Mouse (Mus musculus): ENCODE results near the gene Foxp4. TPM values are rescaled to one million over a fixed set of nuclear protein-coding genes. Genes with fewer than 3 reads are reported as not detected.
"Not testable (repeated sequence)": the region's sequence is repeated elsewhere in the genome, so short reads cannot be mapped to it uniquely, and the experiment has no call there.

Gene Foxp4
- polyA plus RNA-seq, 1 experiment = 100 TPM

- WGBS = 95% methylated on average over 31 of the region's 31 CpGs
- no peak for TF ChIP-seq CTCF (IDR thresholded peaks at IDR 0.05; ENCODE audit: insufficient read depth, low read length)
- TF ChIP-seq POLR2A (IDR thresholded peaks at IDR 0.05; ENCODE audit: borderline replicate concordance, extremely low read depth, low read depth, low read length) = no peak
- H3K4me3 ChIP-seq (replicated peaks; ENCODE audit: extremely low read depth, low read depth, low read length) = no peak overlapping the region
- no peak for DNase-seq
- no peaks in the 10 kb centered on the region; the same call in 1 of the 2 replicates for H3K4me1 ChIP-seq (ENCODE audit: control insufficient read depth, insufficient read depth, low read length)
Measured at GRCm38 (mm10) chr17:47872311-47873011, 52.0 kb downstream of the Foxp4 start.

GRCm38 (mm10) chr17:47869874-47870273, 54.6 kb downstream of the Foxp4 start:
- Histone ChIP-seq H3K4me3 (replicated peaks; ENCODE audit: extremely low read depth, low read depth, low read length) (no peak overlapping the region), H3K4me1 (ENCODE audit: control insufficient read depth, insufficient read depth, low read length) (no peaks in the 10 kb centered on the region; the same call in 1 of the 2 replicates)
- TF ChIP-seq CTCF (IDR thresholded peaks at IDR 0.05; ENCODE audit: insufficient read depth, low read length) = no peak
- no peak for TF ChIP-seq POLR2A (IDR thresholded peaks at IDR 0.05; ENCODE audit: borderline replicate concordance, extremely low read depth, low read depth, low read length)
- no peak for DNase-seq
- 89% methylated on average over 10 of the region's 10 CpGs for WGBS

- H3K4me3 ChIP-seq (replicated peaks; ENCODE audit: extremely low read depth, low read depth, low read length) = no peak overlapping the region
- TF ChIP-seq CTCF (IDR thresholded peaks at IDR 0.05; ENCODE audit: insufficient read depth, low read length) (no peak), POLR2A (IDR thresholded peaks at IDR 0.05; ENCODE audit: borderline replicate concordance, extremely low read depth, low read depth, low read length) (no peak)
- no peak for DNase-seq
- 64% methylated on average over 10 of the region's 10 CpGs for WGBS
- no peaks in the 10 kb centered on the region for H3K4me1 ChIP-seq (ENCODE audit: control insufficient read depth, insufficient read depth, low read length)
Measured at GRCm38 (mm10) chr17:47866037-47866436, 58.4 kb downstream of the Foxp4 start.

GRCm38 (mm10) chr17:47864496-47864895, 59.9 kb downstream of the Foxp4 start:
- Histone ChIP-seq H3K4me3 (replicated peaks; ENCODE audit: extremely low read depth, low read depth, low read length) (no peak overlapping the region), H3K4me1 (ENCODE audit: control insufficient read depth, insufficient read depth, low read length) (no peaks in the 10 kb centered on the region)
- 2% methylated on average over 17 of the region's 17 CpGs for WGBS
- TF ChIP-seq CTCF (IDR thresholded peaks at IDR 0.05; ENCODE audit: insufficient read depth, low read length) (peak; percentile 75), POLR2A (IDR thresholded peaks at IDR 0.05; ENCODE audit: borderline replicate concordance, extremely low read depth, low read depth, low read length) (no peak)
- DNase-seq = peak; percentile 86

GRCm38 (mm10) chr17:47863437-47863836, 61.0 kb downstream of the Foxp4 start:
- WGBS = 46% methylated on average over 11 of the region's 11 CpGs
- H3K4me3 ChIP-seq (replicated peaks; ENCODE audit: extremely low read depth, low read depth, low read length) = no peak overlapping the region
- DNase-seq = no peak
- no peaks in the 10 kb centered on the region for H3K4me1 ChIP-seq (ENCODE audit: control insufficient read depth, insufficient read depth, low read length)
- TF ChIP-seq CTCF (IDR thresholded peaks at IDR 0.05; ENCODE audit: insufficient read depth, low read length) (no peak), POLR2A (IDR thresholded peaks at IDR 0.05; ENCODE audit: borderline replicate concordance, extremely low read depth, low read depth, low read length) (no peak)

GRCm38 (mm10) chr17:47863023-47863422, 61.4 kb downstream of the Foxp4 start:
- 47% methylated on average over 4 of the region's 4 CpGs for whole genome bisulfite sequencing
- no peak for TF ChIP-seq CTCF (IDR thresholded peaks at IDR 0.05; ENCODE audit: insufficient read depth, low read length)
- no peak for TF ChIP-seq POLR2A (IDR thresholded peaks at IDR 0.05; ENCODE audit: borderline replicate concordance, extremely low read depth, low read depth, low read length)

GRCm38 (mm10) chr17:47855544-47855943, 68.9 kb downstream of the Foxp4 start:
- TF ChIP-seq POLR2A (IDR thresholded peaks at IDR 0.05; ENCODE audit: borderline replicate concordance, extremely low read depth, low read depth, low read length) (no peak), CTCF (IDR thresholded peaks at IDR 0.05; ENCODE audit: insufficient read depth, low read length) (no peak)

More at GRCm38 (mm10) chr17:47863023-47863422, 61.4 kb downstream of the Foxp4 start:
- DNase-seq = no peak
- H3K4me1 ChIP-seq (ENCODE audit: control insufficient read depth, insufficient read depth, low read length) = no peaks in the 10 kb centered on the region
- no peak overlapping the region for H3K4me3 ChIP-seq (replicated peaks; ENCODE audit: extremely low read depth, low read depth, low read length)

GRCm38 (mm10) chr17:47854908-47855307, 69.5 kb downstream of the Foxp4 start:
- DNase-seq = no peak
- TF ChIP-seq CTCF (IDR thresholded peaks at IDR 0.05; ENCODE audit: insufficient read depth, low read length) = no peak
- TF ChIP-seq POLR2A (IDR thresholded peaks at IDR 0.05; ENCODE audit: borderline replicate concordance, extremely low read depth, low read depth, low read length) = no peak
- Histone ChIP-seq H3K4me1 (ENCODE audit: control insufficient read depth, insufficient read depth, low read length) (no peaks in the 10 kb centered on the region), H3K4me3 (replicated peaks; ENCODE audit: extremely low read depth, low read depth, low read length) (no peak overlapping the region)
- 85% methylated on average over 8 of the region's 8 CpGs for WGBS

More at GRCm38 (mm10) chr17:47855544-47855943, 68.9 kb downstream of the Foxp4 start:
- Histone ChIP-seq H3K4me3 (replicated peaks; ENCODE audit: extremely low read depth, low read depth, low read length) (no peak overlapping the region), H3K4me1 (ENCODE audit: control insufficient read depth, insufficient read depth, low read length) (no peaks in the 10 kb centered on the region)
- WGBS = 77% methylated on average over 4 of the region's 4 CpGs
- DNase-seq = no peak

- Histone ChIP-seq H3K4me3 (replicated peaks; ENCODE audit: extremely low read depth, low read depth, low read length) (no peak overlapping the region), H3K4me1 (ENCODE audit: control insufficient read depth, insufficient read depth, low read length) (no peaks in the 10 kb centered on the region)
- DNase-seq = no peak
- no peak for TF ChIP-seq POLR2A (IDR thresholded peaks at IDR 0.05; ENCODE audit: borderline replicate concordance, extremely low read depth, low read depth, low read length)
- TF ChIP-seq CTCF (IDR thresholded peaks at IDR 0.05; ENCODE audit: insufficient read depth, low read length) = no peak
- 83% methylated on average over 4 of the region's 4 CpGs for WGBS
Measured at GRCm38 (mm10) chr17:47853760-47854159, 70.7 kb downstream of the Foxp4 start.

- no peak for DNase-seq
- TF ChIP-seq CTCF (IDR thresholded peaks at IDR 0.05; ENCODE audit: insufficient read depth, low read length) = no peak
- no peak for TF ChIP-seq POLR2A (IDR thresholded peaks at IDR 0.05; ENCODE audit: borderline replicate concordance, extremely low read depth, low read depth, low read length)
- Histone ChIP-seq H3K4me3 (replicated peaks; ENCODE audit: extremely low read depth, low read depth, low read length) (no peak overlapping the region), H3K4me1 (ENCODE audit: control insufficient read depth, insufficient read depth, low read length) (no peaks in the 10 kb centered on the region)
- 93% methylated on average over 3 of the region's 4 CpGs for WGBS
Measured at GRCm38 (mm10) chr17:47853336-47853735, 71.1 kb downstream of the Foxp4 start.

GRCm38 (mm10) chr17:47851798-47852360, 72.6 kb downstream of the Foxp4 start:
- H3K4me3 ChIP-seq (replicated peaks; ENCODE audit: extremely low read depth, low read depth, low read length); H3K4me1 ChIP-seq (ENCODE audit: control insufficient read depth, insufficient read depth, low read length); DNase-seq: not testable (repeated sequence)
- WGBS = 14% methylated on average over 22 of the region's 22 CpGs

Data from lung, adult 2 months (tissue).